Mouse (Mus musculus) liver, postnatal 0 days (tissue): Measurements from ENCODE around the gene Dlx3. TPM values are rescaled to one million over a fixed set of nuclear protein-coding genes. Genes with fewer than 3 reads are reported as not detected.
A peak's percentile ranks its signal among the peaks of the same experiment; 100 is the strongest.

Experiments
- ATAC-seq: fragments of 200-750 bp; cut with Nextera tagmentation; 2 replicates; pipeline ENCODE4 v1.8.0; 2017; ENCODE audit warnings: mild to moderate bottlenecking, moderate library complexity
- DNase-seq: peaks from one replicate; pipeline ENCODE4 v3.0.0-alpha.2; 2016
- H3K27ac ChIP-seq: fragments of 300-500 bp; sonication (generic); 2 replicates; pipeline ENCODE4 v1.5.1; 2014; ENCODE audit warnings: antibody characterized with exemption, moderate library complexity, mild to moderate bottlenecking, low read depth
- H3K27me3 ChIP-seq: fragments of 300-500 bp; sonication (generic); 2 replicates; pipeline ENCODE4 v1.6.1; 2014; ENCODE audit warnings: low read length, control low read depth, mixed read lengths; ENCODE audit not compliant: insufficient read depth
- H3K36me3 ChIP-seq: fragments of 300-500 bp; sonication (generic); replicated peaks from 2 replicates; pipeline ENCODE4 v1.6.1; 2014; ENCODE audit warnings: mild to moderate bottlenecking, control low read depth, low read length, moderate library complexity, mixed read lengths; ENCODE audit not compliant: insufficient read depth
- H3K4me1 ChIP-seq: fragments of 300-500 bp; sonication (generic); 2 replicates; pipeline ENCODE4 v1.6.1; 2014; ENCODE audit warnings: antibody characterized with exemption, mild to moderate bottlenecking, control low read depth; ENCODE audit not compliant: insufficient read depth
- H3K4me2 ChIP-seq: fragments of 300-500 bp; sonication (generic); 2 replicates; pipeline ENCODE4 v1.6.1; 2014; ENCODE audit warnings: low read depth, mild to moderate bottlenecking, low read length, moderate library complexity, mixed read lengths
- H3K4me3 ChIP-seq: fragments of 300-500 bp; sonication (generic); 2 replicates; pipeline ENCODE4 v1.5.1; 2014; ENCODE audit warnings: low read depth, low read length
- H3K9ac ChIP-seq: fragments of 300-500 bp; sonication (generic); replicated peaks from 2 replicates; pipeline ENCODE4 v1.6.1; 2014; ENCODE audit warnings: mild to moderate bottlenecking, moderate library complexity
- H3K9me3 ChIP-seq: fragments of 300-500 bp; sonication (generic); 2 replicates; pipeline ENCODE4 v1.6.1; 2016; ENCODE audit warnings: mild to moderate bottlenecking, control low read depth, low read length, mixed read lengths
- CTCF ChIP-seq: sonication (generic); IDR thresholded peaks from 2 replicates; pipeline ENCODE4 v1.5.1; 2016; ENCODE audit warnings: antibody characterized with exemption, low read depth
- EP300 ChIP-seq: IDR thresholded peaks from 2 replicates; pipeline ENCODE4 v1.6.1; 2016; ENCODE audit warnings: antibody characterized with exemption, low read depth, mild to moderate bottlenecking
- WGBS: fragments of 180-500 bp; shearing (Covaris S2); extraction: QIAGEN DNeasy Blood & Tissue Kit; methylation state at CpG from one replicate; pipeline ENCODE4 v1.1.7; 2014; ENCODE audit not compliant: insufficient replicate concordance; 5-methylcytosine and 5-hydroxymethylcytosine counted together
- polyA plus RNA-seq: library from polyadenylated mRNA; unstranded; fragments of >200 nt; fragmentation: Nextera tagmentation; extraction: Ambion mirVana; gene quantifications from 2 replicates; pipeline ENCODE4 v1.2.1, GENCODE M21; 2015

Dlx3 gene
- polyA plus RNA-seq, 1 experiment from 2014 or later: not detected

- Histone ChIP-seq H3K9me3 (no peaks in the 10 kb centered on the region), H3K36me3 (no peaks in the 10 kb centered on the region), H3K4me3 (no peak overlapping the region), H3K4me1 (no peaks in the 10 kb centered on the region), H3K9ac (no peak overlapping the region), H3K27ac (no peak overlapping the region), H3K4me2 (no peak overlapping the region), H3K27me3 (peaks cover 49% of the 10 kb centered on the region)
- TF ChIP-seq EP300 (no peak), CTCF (peak; percentile 96)
- DNase-seq (peak; percentile 67), ATAC-seq (peak; percentile 72)
- WGBS: 3% methylated on average over 6 of the region's 6 CpGs
Measured at GRCm38 (mm10) chr11:95117030-95117429, 2.9 kb upstream of the Dlx3 start.

GRCm38 (mm10) chr11:95118505-95118904 is 1.4 kb upstream of the Dlx3 start:
- no peak for ATAC-seq
- H3K36me3 ChIP-seq: no peaks in the 10 kb centered on the region
- no peak overlapping the region for H3K27ac ChIP-seq
- 8% methylated on average over 8 of the region's 8 CpGs for WGBS
- no peak overlapping the region for H3K9ac ChIP-seq
- peaks cover 64% of the 10 kb centered on the region for H3K27me3 ChIP-seq
- no peak for TF ChIP-seq EP300
- TF ChIP-seq CTCF: peak; percentile 85
- H3K4me1 ChIP-seq: no peaks in the 10 kb centered on the region
- no peaks in the 10 kb centered on the region for H3K9me3 ChIP-seq
- peak; percentile 69 for DNase-seq
- H3K4me2 ChIP-seq: no peak overlapping the region
- no peak overlapping the region for H3K4me3 ChIP-seq

GRCm38 (mm10) chr11:95120633-95121020 is 708 bp downstream of the Dlx3 start:
- no peak overlapping the region for H3K27ac ChIP-seq
- H3K9ac ChIP-seq: no peak overlapping the region
- DNase-seq: no peak
- H3K36me3 ChIP-seq: no peaks in the 10 kb centered on the region
- H3K9me3 ChIP-seq: no peaks in the 10 kb centered on the region
- H3K4me2 ChIP-seq: no peak overlapping the region
- no peak for ATAC-seq
- 3% methylated on average over 21 of the region's 21 CpGs for WGBS
- H3K4me1 ChIP-seq: no peaks in the 10 kb centered on the region
- peaks cover 82% of the 10 kb centered on the region for H3K27me3 ChIP-seq
- no peak overlapping the region for H3K4me3 ChIP-seq
- TF ChIP-seq EP300: no peak
- no peak for TF ChIP-seq CTCF

- 2% methylated on average over 61 of the region's 63 CpGs for WGBS
- no peaks in the 10 kb centered on the region for H3K4me1 ChIP-seq
- TF ChIP-seq CTCF (no peak), EP300 (no peak)
- no peak overlapping the region for H3K27ac ChIP-seq
- no peak overlapping the region for H3K9ac ChIP-seq
- peak overlapping the region; percentile 13; the same call in 1 of the 2 replicates for H3K4me2 ChIP-seq
- no peak for DNase-seq
- peak overlapping the region; percentile 10; the same call in 1 of the 2 replicates for H3K4me3 ChIP-seq
- ATAC-seq: no peak
- no peaks in the 10 kb centered on the region for H3K9me3 ChIP-seq
- no peaks in the 10 kb centered on the region for H3K36me3 ChIP-seq
- H3K27me3 ChIP-seq: peaks cover 83% of the 10 kb centered on the region
Measured at GRCm38 (mm10) chr11:95121161-95122099, 1.5 kb downstream of the Dlx3 start.

GRCm38 (mm10) chr11:95122100-95122489 is 2.2 kb downstream of the Dlx3 start:
- H3K27me3 ChIP-seq: peaks cover 85% of the 10 kb centered on the region
- H3K4me3 ChIP-seq: no peak overlapping the region
- no peak overlapping the region for H3K9ac ChIP-seq
- no peaks in the 10 kb centered on the region for H3K36me3 ChIP-seq
- WGBS: 37% methylated on average over 6 of the region's 6 CpGs
- DNase-seq: no peak
- no peak overlapping the region for H3K27ac ChIP-seq
- ATAC-seq: no peak
- H3K4me2 ChIP-seq: no peak overlapping the region
- no peaks in the 10 kb centered on the region for H3K4me1 ChIP-seq
- no peak for TF ChIP-seq EP300
- TF ChIP-seq CTCF: no peak
- no peaks in the 10 kb centered on the region for H3K9me3 ChIP-seq

- H3K27me3 ChIP-seq: peaks cover 70% of the 10 kb centered on the region
- H3K4me1 ChIP-seq: no peaks in the 10 kb centered on the region
- no peak overlapping the region for H3K27ac ChIP-seq
- DNase-seq (no peak), ATAC-seq (no peak)
- TF ChIP-seq EP300: no peak
- no peak for TF ChIP-seq CTCF
- 39% methylated on average over 7 of the region's 7 CpGs for WGBS
- H3K36me3 ChIP-seq: no peaks in the 10 kb centered on the region
- no peaks in the 10 kb centered on the region for H3K9me3 ChIP-seq
- no peak overlapping the region for H3K9ac ChIP-seq
- H3K4me2 ChIP-seq: no peak overlapping the region
- H3K4me3 ChIP-seq: no peak overlapping the region
Measured at GRCm38 (mm10) chr11:95125366-95125948, 5.5 kb downstream of the Dlx3 start.
